Mouse (Mus musculus): ENCODE results near the gene Lhx6.

GRCm38 (mm10) chr2:36040872-36041271 is 64.3 kb downstream of the Lhx6 start:
- TF ChIP-seq POLR2A (IDR thresholded peaks at IDR 0.05; ENCODE audit: borderline replicate concordance, control insufficient read depth, low read depth, low read length) (no peak), CTCF (IDR thresholded peaks at IDR 0.05; ENCODE audit: control insufficient read depth, insufficient read depth, low read length) (no peak)

Data from bone marrow, adult 2 months (tissue).